Mouse (Mus musculus): ENCODE measurements around the gene Tsga10.
"Not testable (repeated sequence)": the region's sequence is repeated elsewhere in the genome, so short reads cannot be mapped to it uniquely, and the experiment has no call there.

- TF ChIP-seq MAFK (IDR thresholded peaks at IDR 0.05; ENCODE audit: insufficient read depth, low read depth, low read length); CHD2 (IDR thresholded peaks at IDR 0.05; ENCODE audit: low read depth, low read length); ZC3H11A (IDR thresholded peaks at IDR 0.05; ENCODE audit: borderline replicate concordance, low read depth, low read length): not testable (repeated sequence)
These were observed 63.9 kb downstream of the Tsga10 start for GRCm38 (mm10) chr1:37802291-37802690.
